Mouse (Mus musculus) 416B (cell line): Measurements from ENCODE around the gene Eps15.

Experiments
- DNase-seq: peaks from one replicate; pipeline ENCODE4 v3.0.0; 2011; ENCODE audit warnings: low read depth

Gene Eps15

GRCm38 (mm10) chr4:109432668-109433375 is 152.8 kb downstream of the Eps15 start:
- DNase-seq, result no peak

GRCm38 (mm10) chr4:109433641-109434040 is 153.6 kb downstream of the Eps15 start:
- peak; percentile 31 for DNase-seq

- no peak for DNase-seq
These were observed 154.2 kb downstream of the Eps15 start for GRCm38 (mm10) chr4:109434256-109434655.
